In the genomic region with DNA sequence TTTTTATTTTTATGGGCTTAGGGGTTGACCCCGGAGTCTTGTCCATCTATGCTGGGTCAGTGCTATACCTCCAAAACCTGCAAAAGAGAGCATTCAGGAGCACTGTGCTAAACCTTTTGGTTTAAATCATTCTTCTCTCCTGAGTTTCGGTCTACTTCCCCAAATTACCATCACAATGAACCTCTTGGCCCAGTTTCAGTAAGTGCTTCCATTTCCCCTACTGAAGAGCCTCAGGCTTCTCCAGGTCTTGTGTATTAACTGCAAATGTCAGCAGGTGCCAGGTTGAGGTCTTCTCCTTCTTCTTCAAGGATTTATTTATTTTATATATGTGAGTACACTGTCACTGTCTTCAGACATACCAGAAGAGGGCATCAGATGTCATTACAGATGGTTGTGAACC, we compare ENCODE assay signal across 32 mouse cellular contexts. TPM values are rescaled to one million over a fixed set of nuclear protein-coding genes. Genes with fewer than 3 reads are reported as not detected.
DNase-seq lines count a peak whose midpoint lies in the region; ATAC-seq and TF ChIP-seq lines count a peak whose summit lies in the region.
"Had no signal": no experiment of that assay in that cellular context is flagged by ENCODE, and none has a peak within 500 bp of the region (broad histone marks: within the 10 kb centered on the region; RNA-seq: fewer than 3 reads in every experiment).

No protein-coding gene starts in this region.

- H3K4me1 ChIP-seq in forebrain, embryonic 14.5 days (ENCODE audit: control insufficient read depth, insufficient read depth, low read length): no peaks in the 10 kb centered on the region
- peaks cover 2% of the 10 kb centered on the region for H3K4me1 ChIP-seq in forebrain, embryonic 10.5 days
- H3K4me1 ChIP-seq in ES-E14 (ENCODE audit: control insufficient read depth in 2 of 2, insufficient read depth in 2 of 2, low read length in 2 of 2, poor library complexity in 1 of 2): peaks cover 11 to 16% of the 10 kb centered on the region in 2 experiments
- H3K4me1 ChIP-seq: heart, embryonic 12.5 days; heart, embryonic 15.5 days; hindbrain, embryonic 13.5 days; intestine, embryonic 15.5 days had no signal

- intact Hi-C loops in gastrocnemius, postnatal 14 days (cut with DNase I; ENCODE audit: low total_unique reads): no loop called here

- H3K4me2 ChIP-seq in forebrain, embryonic 14.5 days (ENCODE audit: low read length): no peak overlapping the region
- H3K4me2 ChIP-seq: embryonic facial prominence, embryonic 13.5 days; forebrain, embryonic 13.5 days; heart, embryonic 12.5 days; heart, embryonic 15.5 days; hindbrain, embryonic 13.5 days; intestine, embryonic 15.5 days had no signal

- in situ Hi-C loops in ES-E14 (cut with MboI; ENCODE audit: low sequenced_read_pairs in 2 of 2, unreplicated experiment in 2 of 2): no loop called here

- H3K9me3 ChIP-seq in forebrain, embryonic 14.5 days (replicated peaks; ENCODE audit: control insufficient read depth, low read length): no peaks in the 10 kb centered on the region
- H3K9me3 ChIP-seq in forebrain, embryonic 10.5 days: no peaks in the 10 kb centered on the region
- H3K9me3 ChIP-seq in ES-E14 (ENCODE audit: control insufficient read depth, insufficient read depth, low read depth, low read length): no peaks in the 10 kb centered on the region
- H3K9me3 ChIP-seq: embryonic facial prominence, embryonic 10.5 days; embryonic facial prominence, embryonic 13.5 days; forebrain, embryonic 13.5 days; heart, embryonic 12.5 days; heart, embryonic 15.5 days; hindbrain, embryonic 10.5 days; hindbrain, embryonic 13.5 days; intestine, embryonic 15.5 days had no signal

- no peaks in the 10 kb centered on the region for H3K27me3 ChIP-seq in forebrain, embryonic 14.5 days (replicated peaks; ENCODE audit: control insufficient read depth, insufficient read depth, low read length)
- H3K27me3 ChIP-seq in forebrain, embryonic 10.5 days (ENCODE audit: poor library complexity, severe bottlenecking): no peaks in the 10 kb centered on the region
- H3K27me3 ChIP-seq: CH12.LX; embryonic facial prominence, embryonic 13.5 days; forebrain, embryonic 13.5 days; heart, embryonic 12.5 days; heart, embryonic 15.5 days; hindbrain, embryonic 13.5 days; intestine, embryonic 15.5 days had no signal

- H3K4me3 ChIP-seq in forebrain, embryonic 14.5 days (ENCODE audit: low read depth, low read length): no peak overlapping the region
- H3K4me3 ChIP-seq in forebrain, embryonic 10.5 days: no peak overlapping the region
- no peak overlapping the region for H3K4me3 ChIP-seq in ES-E14 (ENCODE audit: insufficient read depth in 1 of 2, low read depth in 1 of 2, low read length in 2 of 2, poor library complexity in 1 of 2, severe bottlenecking in 1 of 2)
- H3K4me3 ChIP-seq: embryonic facial prominence, embryonic 10.5 days; embryonic facial prominence, embryonic 13.5 days; erythroblast, embryonic 14.5 days; forebrain, embryonic 13.5 days; gastrocnemius, adult 2 months; heart, embryonic 12.5 days; heart, embryonic 15.5 days; hindbrain, embryonic 10.5 days; hindbrain, embryonic 13.5 days; intestine, embryonic 15.5 days had no signal

- no peak overlapping the region for H3K9ac ChIP-seq in forebrain, embryonic 14.5 days (ENCODE audit: low read length)
- H3K9ac ChIP-seq in ES-E14 (ENCODE audit: insufficient read depth, low read depth, low read length, poor library complexity, severe bottlenecking): no peak overlapping the region; the same call in 1 of the 2 replicates
- H3K9ac ChIP-seq: embryonic facial prominence, embryonic 13.5 days; forebrain, embryonic 13.5 days; forebrain, postnatal 0 days; heart, embryonic 12.5 days; heart, embryonic 15.5 days; hindbrain, embryonic 13.5 days; intestine, embryonic 15.5 days had no signal

- WGBS in forebrain, embryonic 14.5 days: 47% methylated on average over 2 of the region's 2 CpGs
- 78% methylated on average over 2 of the region's 2 CpGs for WGBS in forebrain, embryonic 10.5 days

- no peak overlapping the region for H3K27ac ChIP-seq in forebrain, embryonic 14.5 days (ENCODE audit: low read depth, low read length)
- H3K27ac ChIP-seq in forebrain, embryonic 10.5 days: no peak overlapping the region
- peak overlapping the region; percentile 86 for H3K27ac ChIP-seq in ES-E14 (ENCODE audit: insufficient read depth, low read depth, low read length, poor library complexity, severe bottlenecking)
- H3K27ac ChIP-seq: embryonic facial prominence, embryonic 10.5 days; embryonic facial prominence, embryonic 13.5 days; forebrain, embryonic 13.5 days; gastrocnemius, adult 2 months; heart, embryonic 15.5 days; hindbrain, embryonic 10.5 days; hindbrain, embryonic 13.5 days; intestine, embryonic 15.5 days had no signal

- peak; percentile 40 for DNase-seq in forebrain, embryonic 14.5 days (ENCODE audit: low spot score)
- no peak for DNase-seq in forebrain, embryonic 10.5 days (ENCODE audit: extremely low spot score, low spot score)
- DNase-seq in A20 (ENCODE audit: low read depth, low spot score) (peak; percentile 17), ES-E14 (ENCODE audit: low read depth, low spot score) (no peak), ZHBTc4 (ENCODE audit: low read depth, low spot score) (peak; percentile 86)
- no peak for DNase-seq in gastrocnemius, postnatal 14 days
- no peak for DNase-seq in thymus, adult 18-20 months
- no peak for DNase-seq in kidney, adult 8-10 months
- DNase-seq: adrenal gland, postnatal 10 days; B cell, adult 2 months; cerebellum, adult 11-12 months; cerebellum, adult 8-10 months; cerebellum, postnatal 36 days; embryo, embryonic 11 days; forebrain, postnatal 0 days; gastrocnemius, adult 2 months; gastrocnemius, postnatal 25 days; heart, adult 18-20 months; heart, postnatal 10 days; heart, postnatal 36 days had no signal

- ATAC-seq in forebrain, embryonic 14.5 days: no peak
- ATAC-seq: forebrain, embryonic 13.5 days; forebrain, postnatal 0 days; hindbrain, embryonic 16.5 days; intestine, embryonic 15.5 days had no signal

- H3K36me3 ChIP-seq in forebrain, embryonic 14.5 days (ENCODE audit: control insufficient read depth, insufficient read depth, low read length): no peaks in the 10 kb centered on the region
- no peaks in the 10 kb centered on the region for H3K36me3 ChIP-seq in forebrain, embryonic 10.5 days (replicated peaks)
- no peaks in the 10 kb centered on the region for H3K36me3 ChIP-seq in ES-E14 (ENCODE audit: control insufficient read depth, insufficient read depth, low read length, poor library complexity, severe bottlenecking)
- H3K36me3 ChIP-seq: embryonic facial prominence, embryonic 10.5 days; embryonic facial prominence, embryonic 13.5 days; G1E; heart, embryonic 12.5 days; heart, embryonic 15.5 days; hindbrain, embryonic 10.5 days; hindbrain, embryonic 13.5 days; intestine, embryonic 15.5 days had no signal

TF ChIP-seq in ES-E14, 5 proteins besides CTCF, POLR2A, EP300 and RAD21:
- TF ChIP-seq ZNF384 (IDR thresholded peaks at IDR 0.05; ENCODE audit: low read depth, low read length): no peak
- no peak for TF ChIP-seq ZC3H11A (IDR thresholded peaks at IDR 0.05; ENCODE audit: borderline replicate concordance, low read depth, low read length)
- TF ChIP-seq CHD2 (IDR thresholded peaks at IDR 0.05; ENCODE audit: low read depth, low read length): no peak
- TF ChIP-seq HCFC1 (IDR thresholded peaks at IDR 0.05; ENCODE audit: borderline replicate concordance, insufficient read depth, low read length): no peak
- no peak for TF ChIP-seq MAFK (IDR thresholded peaks at IDR 0.05; ENCODE audit: insufficient read depth, low read depth, low read length)

RNA-seq across cellular contexts. Expression of a gene that starts 55.6 kb away (rescaled TPM):
- 2.3 and 3.7 TPM in 2 replicates for polyA plus RNA-seq in forebrain, embryonic 14.5 days (2014; fragmentation: Nextera tagmentation; extraction: Ambion mirVana)
- polyA plus RNA-seq in forebrain, embryonic 10.5 days (2016; fragmentation: Nextera tagmentation; extraction: Ambion mirVana): 1.0 and 1.1 TPM in 2 replicates
- total RNA-seq in ES-E14 (2012; rRNA removed): 23.2 and 34.7 TPM in 2 replicates
- total RNA-seq in gastrocnemius, postnatal 14 days (2021): 10 to 100 TPM in 1 of 2 experiments, 1 to 10 TPM in 1; 8.0 to 11.3 TPM
- polyA plus RNA-seq: G1E had no signal

Comparison
In these comparisons a context has a peak if more than half of its experiments do, and no peak if none do; other contexts are left out.
1. DNase-seq: peak in forebrain, embryonic 14.5 days (single experiment), A20 (single experiment) and ZHBTc4 (single experiment); none in forebrain, embryonic 10.5 days (single experiment), ES-E14 (single experiment), gastrocnemius, postnatal 14 days (single experiment), thymus, adult 18-20 months (0 of 2) and kidney, adult 8-10 months (0 of 2).